Mouse (Mus musculus): ENCODE measurements around the gene Dnaja2. TPM values are rescaled to one million over a fixed set of nuclear protein-coding genes. Genes with fewer than 3 reads are reported as not detected.

The Dnaja2 gene
- 97.4 TPM for polyA plus RNA-seq (2014; fragmentation: Illumina TruSeq; extraction: RNeasy Lipid Tissue Mini Kit (QIAGEN cat#74804); ENCODE audit: low read depth, low replicate concordance)

DNA sequence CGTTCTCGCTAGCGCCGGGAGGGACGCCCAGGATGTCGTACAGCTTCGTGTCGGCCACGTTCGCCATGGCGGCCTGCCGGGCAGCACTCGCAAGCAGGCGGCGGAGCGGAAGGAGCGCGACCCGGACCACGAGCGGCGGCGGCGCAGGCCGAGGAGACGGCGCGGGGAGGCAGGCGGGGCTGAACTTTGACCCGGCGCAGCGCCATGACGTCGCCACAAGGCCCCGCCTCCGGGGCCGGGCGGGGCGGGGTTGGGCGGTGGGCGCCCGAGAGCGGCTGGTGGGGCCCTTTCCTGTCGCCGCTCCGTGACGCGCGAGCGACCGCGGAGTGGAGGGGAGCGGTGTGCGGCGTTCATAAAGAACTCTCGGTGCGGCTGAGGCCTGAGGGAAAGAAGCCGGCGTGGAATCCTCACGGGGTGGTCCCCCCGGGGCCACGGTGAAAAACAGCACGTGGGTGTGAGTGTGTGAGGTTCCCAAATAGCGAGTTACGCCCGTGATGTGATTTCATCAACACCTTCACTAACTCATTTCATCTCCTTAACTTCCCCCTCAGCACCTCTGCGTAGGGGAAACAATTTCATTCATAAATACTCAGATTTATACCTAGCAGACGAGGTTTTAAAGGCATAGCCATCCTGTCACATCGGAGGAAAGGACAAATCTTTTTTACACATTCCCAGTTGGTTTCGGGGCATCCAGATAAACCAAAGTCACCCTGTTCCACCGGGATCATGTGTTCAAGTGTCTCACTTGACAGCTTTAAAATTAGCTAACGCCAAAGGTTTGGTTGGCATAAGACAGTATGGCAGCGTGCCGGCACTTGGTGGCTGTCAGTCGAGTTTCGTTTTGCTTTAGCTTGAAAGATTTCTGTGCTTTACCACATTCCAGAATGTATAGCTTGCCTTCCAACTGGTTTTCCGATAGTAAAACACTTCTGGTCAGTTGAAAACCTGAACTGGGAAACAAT is at the start of gene Dnaja2:
Gene Dnaja2 (minus strand): TSS at position 164 of the 965 bp plus-strand sequence.

DNA sequence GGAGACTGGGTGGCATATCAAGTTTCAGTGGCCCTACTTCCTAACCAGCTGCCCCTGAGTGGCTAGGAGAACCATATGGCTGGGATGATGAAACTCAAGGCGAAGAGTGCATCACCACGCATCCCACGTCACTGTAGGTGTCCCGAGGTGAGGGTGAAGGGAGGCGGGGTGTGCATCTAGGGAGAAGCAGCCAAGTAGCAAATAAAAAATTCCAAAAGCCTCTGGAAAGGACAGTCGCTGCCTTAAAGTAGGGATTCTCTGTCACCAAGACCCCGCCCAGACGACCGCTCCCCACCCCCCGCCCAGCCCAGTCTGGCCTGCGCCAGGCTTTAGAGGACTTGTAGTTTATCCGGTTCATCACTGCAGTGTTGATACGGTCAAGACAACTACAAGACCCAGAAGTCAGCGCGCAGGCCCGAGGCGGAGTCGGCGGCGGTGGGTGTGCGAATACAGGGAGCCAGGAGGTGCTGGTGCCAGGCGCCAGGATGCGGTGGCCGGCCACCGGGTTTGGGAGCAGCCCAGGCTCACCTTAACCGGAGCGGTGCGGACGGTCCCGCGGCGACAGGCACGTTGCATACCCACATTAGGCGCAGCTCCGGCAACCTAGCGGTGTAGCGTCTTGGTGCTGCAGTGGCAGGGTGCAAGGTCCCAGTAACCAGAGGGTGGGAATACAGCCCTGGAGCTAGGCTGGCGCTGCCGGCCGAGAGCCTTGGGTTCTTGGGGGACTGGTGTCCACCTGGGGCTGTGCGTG is 62.8 kb downstream of the Dnaja2 start, which contains the start of gene Gpt2:
Gene Gpt2 (plus strand): TSS at position 452 of the 751 bp plus-strand sequence.

Other genes starting within 250 kb of the Dnaja2 start
- 0.50 TPM for gene Mylk3, start 169.0 kb downstream of the Dnaja2 start, polyA plus RNA-seq (2014; fragmentation: Illumina TruSeq; extraction: RNeasy Lipid Tissue Mini Kit (QIAGEN cat#74804); ENCODE audit: low read depth, low replicate concordance)
- gene 4921524J17Rik, start 122.5 kb downstream of the Dnaja2 start, polyA plus RNA-seq (2014; fragmentation: Illumina TruSeq; extraction: RNeasy Lipid Tissue Mini Kit (QIAGEN cat#74804); ENCODE audit: low read depth, low replicate concordance): 19.4 TPM
- 102 TPM for gene Gpt2, start 62.8 kb downstream of the Dnaja2 start, polyA plus RNA-seq (2014; fragmentation: Illumina TruSeq; extraction: RNeasy Lipid Tissue Mini Kit (QIAGEN cat#74804); ENCODE audit: low read depth, low replicate concordance)
- 0.96 TPM for gene Neto2, start 145.6 kb upstream of the Dnaja2 start, polyA plus RNA-seq (2014; fragmentation: Illumina TruSeq; extraction: RNeasy Lipid Tissue Mini Kit (QIAGEN cat#74804); ENCODE audit: low read depth, low replicate concordance)